Mouse (Mus musculus): ENCODE measurements at regions not wholly inside any gene's neighbourhood (a gene's known extent, or its start where the extent isn't known, plus 50 kb on each side); places are given as distances from the start of the nearest gene placed in this dataset.

GRCm38 (mm10) chr5:132621751-132622150 lies 78.6 kb upstream of the Auts2 start:
- ATAC-seq (replicated peaks; ENCODE audit: low FRiP score, poor library complexity, severe bottlenecking) = no peak

- ATAC-seq (replicated peaks; ENCODE audit: low FRiP score, poor library complexity, severe bottlenecking) = no peak
These were observed 74.1 kb upstream of the Auts2 start for GRCm38 (mm10) chr5:132617241-132617640.

GRCm38 (mm10) chr5:132609251-132609650 lies 66.1 kb upstream of the Auts2 start:
- no peak for ATAC-seq (replicated peaks; ENCODE audit: low FRiP score, poor library complexity, severe bottlenecking)

- no peak for ATAC-seq (replicated peaks; ENCODE audit: low FRiP score, poor library complexity, severe bottlenecking)
These were observed 63.1 kb upstream of the Auts2 start for GRCm38 (mm10) chr5:132606216-132606615.

- ATAC-seq (replicated peaks; ENCODE audit: low FRiP score, poor library complexity, severe bottlenecking) = no peak
These were observed 51.7 kb upstream of the Auts2 start for GRCm38 (mm10) chr5:132594796-132595195.
